ENCODE assay signal across 15 mouse cellular contexts in genomic region chr1:4582534-4582933, GRCm38 (mm10).
"Had no signal": no experiment of that assay in that cellular context is flagged by ENCODE, and none has a peak within 500 bp of the region (broad histone marks: within the 10 kb centered on the region; RNA-seq: fewer than 3 reads in every experiment).

No protein-coding gene starts in this region.

- H3K4me1 ChIP-seq: neural tube, embryonic 15.5 days; stomach, embryonic 15.5 days had no signal

- H3K36me3 ChIP-seq: neural tube, embryonic 15.5 days; stomach, embryonic 15.5 days had no signal

- H3K9me3 ChIP-seq: neural tube, embryonic 15.5 days; stomach, embryonic 15.5 days had no signal

- H3K4me3 ChIP-seq: neural tube, embryonic 15.5 days; stomach, embryonic 15.5 days had no signal

- H3K27ac ChIP-seq: neural tube, embryonic 15.5 days; stomach, embryonic 15.5 days; stomach, postnatal 0 days had no signal

- H3K9ac ChIP-seq: neural tube, embryonic 15.5 days; stomach, embryonic 15.5 days had no signal

- H3K4me2 ChIP-seq: neural tube, embryonic 15.5 days; stomach, embryonic 15.5 days had no signal

- DNase-seq: retina, postnatal 1 day; right cerebral cortex, adult 18-20 months; right cerebral cortex, postnatal 14 days; right cerebral cortex, postnatal 25 days; right cerebral cortex, postnatal 4 days; spleen, adult 18-20 months; thymus, adult 18-20 months; thymus, adult 2 months; thymus, postnatal 14 days; thymus, postnatal 25 days; thymus, postnatal 36 days; thymus, postnatal 4 days had no signal

- H3K27me3 ChIP-seq: neural tube, embryonic 15.5 days; stomach, embryonic 15.5 days had no signal
